Mouse (Mus musculus) ES-E14 (cell line): ENCODE results near the gene R3hcc1l. TPM values are rescaled to one million over a fixed set of nuclear protein-coding genes. Genes with fewer than 3 reads are reported as not detected.
A peak's percentile ranks its signal among the peaks of the same experiment; 100 is the strongest.

Experiments used
- DNase-seq: peaks from one replicate; pipeline ENCODE4 v3.0.0-alpha.2; 2013; ENCODE audit warnings: low read depth, low spot score
- H3K27ac ChIP-seq: 2 replicates; pipeline ENCODE4 v1.5.1; 2012; ENCODE audit warnings: low read depth, mild to moderate bottlenecking, low read length, moderate library complexity, mixed read lengths; ENCODE audit not compliant: poor library complexity, insufficient read depth, severe bottlenecking
- H3K36me3 ChIP-seq: 2 replicates; pipeline ENCODE4 v1.6.1; 2012; ENCODE audit warnings: mild to moderate bottlenecking, low read length, moderate library complexity, mixed read lengths; ENCODE audit not compliant: control insufficient read depth, poor library complexity, insufficient read depth, severe bottlenecking
- H3K4me1 ChIP-seq, 2 experiments: fragments of 150-350 bp in 1 of 2; sonication (generic) in 1 of 2; 2 replicates each; pipeline ENCODE4 v1.6.1; 2012; ENCODE audit warnings: low read length in 2 of 2, mild to moderate bottlenecking in 1 of 2, mixed read lengths in 1 of 2; ENCODE audit not compliant: control insufficient read depth in 2 of 2, insufficient read depth in 2 of 2, poor library complexity in 1 of 2
- H3K4me3 ChIP-seq, 2 experiments: fragments of 150-350 bp in 1 of 2; sonication (generic) in 1 of 2; 2 replicates each; pipeline ENCODE4 v1.5.1; 2012; ENCODE audit warnings: low read length in 2 of 2, low read depth in 1 of 2, mild to moderate bottlenecking in 1 of 2, mixed read lengths in 1 of 2; ENCODE audit not compliant: insufficient read depth in 1 of 2, poor library complexity in 1 of 2, severe bottlenecking in 1 of 2
- H3K9ac ChIP-seq: 2 replicates; pipeline ENCODE4 v1.6.1; 2012; ENCODE audit warnings: low read depth, mild to moderate bottlenecking, low read length, mixed read lengths; ENCODE audit not compliant: poor library complexity, insufficient read depth, severe bottlenecking
- H3K9me3 ChIP-seq: fragments of 150-350 bp; sonication (generic); 2 replicates; pipeline ENCODE4 v1.6.1; 2012; ENCODE audit warnings: low read depth, mild to moderate bottlenecking, low read length; ENCODE audit not compliant: control insufficient read depth, insufficient read depth
- CHD2 ChIP-seq: IDR thresholded peaks from 2 replicates; pipeline ENCODE4 v1.6.1; 2014; ENCODE audit warnings: mild to moderate bottlenecking, low read depth, low read length, inconsistent platforms
- HCFC1 ChIP-seq: IDR thresholded peaks from 2 replicates; pipeline ENCODE4 v1.6.1; 2012; ENCODE audit warnings: low read length, inconsistent platforms, borderline replicate concordance; ENCODE audit not compliant: insufficient read depth
- MAFK ChIP-seq: IDR thresholded peaks from 2 replicates; pipeline ENCODE4 v1.6.1; 2014; ENCODE audit warnings: mild to moderate bottlenecking, low read depth, low read length, inconsistent platforms; ENCODE audit not compliant: insufficient read depth
- ZC3H11A ChIP-seq: IDR thresholded peaks from 2 replicates; pipeline ENCODE4 v1.6.1; 2012; ENCODE audit warnings: low read depth, mild to moderate bottlenecking, inconsistent platforms, low read length, borderline replicate concordance
- ZNF384 ChIP-seq: IDR thresholded peaks from 2 replicates; pipeline ENCODE4 v1.6.1; 2012; ENCODE audit warnings: low read depth, low read length, inconsistent platforms
- in situ Hi-C, 2 experiments: fragments of 600-800 bp; cut with MboI; formaldehyde crosslinking; loops; one replicate each; pipeline ENCODE4 v1.15.1; 2025; ENCODE audit warnings: low sequenced_read_pairs in 2 of 2, inconsistent platforms in 1 of 2; ENCODE audit not compliant: unreplicated experiment in 2 of 2
- total RNA-seq: library from RNA; depleted of rRNA; stranded (reverse); fragments of 300-350 nt; gene quantifications from 2 replicates; pipeline ENCODE4 v1.2.3, GENCODE M21; 2012

The R3hcc1l gene
- total RNA-seq, 1 experiment: 8.0 TPM

DNA sequence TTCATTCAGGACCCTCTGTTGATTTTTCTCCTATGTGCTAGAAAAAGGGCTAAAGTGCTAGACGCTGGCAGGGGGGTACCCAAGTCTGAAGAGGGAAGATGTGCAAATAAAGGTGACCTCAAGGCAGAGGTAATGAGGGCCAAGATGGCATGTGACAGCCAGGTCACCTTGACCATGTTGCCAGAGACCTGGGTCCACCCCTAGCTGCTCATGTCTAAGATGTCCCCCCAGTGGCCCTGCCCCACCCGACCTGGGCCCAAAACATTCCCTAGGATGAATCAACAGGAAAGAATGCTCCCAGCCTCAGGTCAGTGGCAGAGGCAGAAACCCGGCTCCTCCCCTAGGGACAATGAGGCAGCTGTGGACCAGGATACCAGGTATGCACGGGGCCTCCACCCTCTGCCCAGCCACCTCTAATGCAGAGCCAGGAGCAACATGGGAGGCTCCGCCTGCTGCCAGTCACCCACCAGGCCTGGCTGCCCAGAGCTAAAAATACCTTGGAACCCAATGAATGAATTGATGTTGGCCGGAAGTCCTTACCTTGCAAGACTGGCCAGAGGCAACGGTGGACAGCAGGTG, 95.2 kb downstream of the R3hcc1l start:
- Histone ChIP-seq H3K9me3 (no peaks in the 10 kb centered on the region), H3K4me1 (peaks cover 0 to 9% of the 10 kb centered on the region in 2 experiments; a peak in 1 of 4 replicates), H3K36me3 (no peaks in the 10 kb centered on the region), H3K4me3 (no peak overlapping the region), H3K27ac (no peak overlapping the region), H3K9ac (no peak overlapping the region)
- in situ Hi-C loops: no loop called here
- no peak for TF ChIP-seq HCFC1
- DNase-seq: no peak

DNA sequence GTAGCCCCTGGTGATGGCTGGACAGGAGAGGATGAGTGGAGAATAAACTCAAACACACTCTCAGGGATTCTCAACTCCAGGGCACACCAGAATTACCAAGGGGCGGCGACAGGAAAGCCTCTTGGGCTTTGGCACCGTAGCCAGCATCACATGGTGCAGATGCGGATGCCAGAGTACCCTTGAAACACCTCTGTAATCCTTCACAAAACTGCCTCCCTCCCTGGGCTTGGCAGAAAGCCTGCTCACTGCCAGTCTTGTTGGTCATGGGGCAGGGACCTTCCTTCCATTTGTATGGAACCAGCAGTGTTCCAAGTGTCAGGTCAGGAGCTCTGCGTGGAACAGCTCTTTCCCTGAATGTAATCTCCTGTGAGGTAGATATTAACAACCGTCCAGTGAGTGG, 109.5 kb downstream of the R3hcc1l start:
- H3K4me1 ChIP-seq: peaks cover 0 to 5% of the 10 kb centered on the region in 2 experiments; a peak in 1 of 4 replicates
- H3K27ac ChIP-seq: no peak overlapping the region
- no peaks in the 10 kb centered on the region for H3K36me3 ChIP-seq
- no peak overlapping the region for H3K4me3 ChIP-seq
- H3K9ac ChIP-seq: no peak overlapping the region
- no peak for DNase-seq
- in situ Hi-C loops: no loop called here
- H3K9me3 ChIP-seq: no peaks in the 10 kb centered on the region
- no peak for TF ChIP-seq MAFK
- no peak for TF ChIP-seq ZNF384
- TF ChIP-seq HCFC1: no peak
- no peak for TF ChIP-seq ZC3H11A
- TF ChIP-seq CHD2: no peak

GRCm38 (mm10) chr19:42631541-42631961, 113.0 kb downstream of the R3hcc1l start:
- TF ChIP-seq ZC3H11A (no peak), CHD2 (no peak), HCFC1 (no peak), MAFK (peak; percentile 77), ZNF384 (no peak)
- in situ Hi-C loops: no loop called here
- H3K27ac ChIP-seq: no peak overlapping the region
- peaks cover 0 to 5% of the 10 kb centered on the region in 2 experiments; a peak in 1 of 4 replicates for H3K4me1 ChIP-seq
- H3K9ac ChIP-seq: no peak overlapping the region
- H3K9me3 ChIP-seq: no peaks in the 10 kb centered on the region
- no peak overlapping the region; a peak in 1 of 4 replicates for H3K4me3 ChIP-seq
- no peaks in the 10 kb centered on the region for H3K36me3 ChIP-seq
- DNase-seq: peak; percentile 68

DNA sequence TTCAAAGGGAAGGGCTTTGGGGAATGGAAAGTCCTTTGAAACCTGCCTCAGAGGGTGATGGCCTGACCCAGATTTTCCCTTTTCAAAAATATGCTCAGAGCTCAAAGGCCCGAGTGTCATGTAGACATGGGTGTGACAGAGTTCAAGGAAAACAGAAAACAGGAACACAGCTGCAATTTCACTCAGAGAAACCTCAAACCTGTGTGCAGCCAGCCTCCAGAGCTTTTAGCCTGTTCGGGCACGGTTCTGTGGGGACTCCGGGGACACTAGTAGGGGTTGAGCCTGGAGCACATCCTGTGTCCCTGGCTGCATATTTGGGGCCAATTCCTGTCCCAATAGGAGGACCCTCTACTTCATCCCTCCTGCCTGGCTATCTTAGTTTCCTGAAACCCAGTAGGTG, 113.7 kb downstream of the R3hcc1l start:
- Histone ChIP-seq H3K4me3 (no peak overlapping the region), H3K4me1 (peaks cover 0 to 5% of the 10 kb centered on the region in 2 experiments; a peak in 1 of 4 replicates), H3K27ac (no peak overlapping the region), H3K9ac (no peak overlapping the region), H3K36me3 (no peaks in the 10 kb centered on the region), H3K9me3 (no peaks in the 10 kb centered on the region)
- in situ Hi-C loops: no loop called here
- no peak for DNase-seq
- TF ChIP-seq ZC3H11A: no peak
- TF ChIP-seq HCFC1: no peak
- TF ChIP-seq MAFK: no peak
- no peak for TF ChIP-seq CHD2
- no peak for TF ChIP-seq ZNF384

- TF ChIP-seq ZNF384 (no peak), HCFC1 (no peak), CHD2 (no peak), MAFK (no peak), ZC3H11A (no peak)
- DNase-seq: no peak
- no peaks in the 10 kb centered on the region for H3K36me3 ChIP-seq
- peaks cover 0 to 5% of the 10 kb centered on the region in 2 experiments; a peak in 1 of 4 replicates for H3K4me1 ChIP-seq
- H3K4me3 ChIP-seq: no peak overlapping the region
- in situ Hi-C loops: no loop called here
- no peak overlapping the region for H3K9ac ChIP-seq
- H3K9me3 ChIP-seq: no peaks in the 10 kb centered on the region
- no peak overlapping the region for H3K27ac ChIP-seq
Observed at GRCm38 (mm10) chr19:42633650-42634049, 115.1 kb downstream of the R3hcc1l start.
